Mouse (Mus musculus) cerebellum, adult (tissue): ENCODE results near the gene Vamp9.

Experiments
- ATAC-seq: cut with Nextera tagmentation; 2 replicates; pipeline ENCODE4 v1.9.2; 2017; ENCODE audit warnings: mild to moderate bottlenecking, moderate library complexity, mixed read lengths; ENCODE audit not compliant: insufficient number of reproducible peaks, low FRiP score, low TSS enrichment

The Vamp9 gene

GRCm38 (mm10) chr5:99906181-99906956 lies at the start of gene Vamp9:
Gene Vamp9 (plus strand): TSS chr5:99906254.
- ATAC-seq, result peak; percentile 99

- no peak for ATAC-seq
These were observed 48.9 kb upstream of the Vamp9 start for GRCm38 (mm10) chr5:99857106-99857637.

GRCm38 (mm10) chr5:99859637-99860433 lies 46.2 kb upstream of the Vamp9 start:
- no peak for ATAC-seq

- no peak for ATAC-seq
These were observed 44.2 kb upstream of the Vamp9 start for GRCm38 (mm10) chr5:99861816-99862215.

- ATAC-seq, result peak; percentile 86
These were observed 42.2 kb upstream of the Vamp9 start for GRCm38 (mm10) chr5:99863656-99864380.

GRCm38 (mm10) chr5:99865779-99866178 lies 40.3 kb upstream of the Vamp9 start:
- no peak for ATAC-seq

GRCm38 (mm10) chr5:99868286-99868685 lies 37.8 kb upstream of the Vamp9 start:
- no peak for ATAC-seq

- no peak for ATAC-seq
These were observed 37.1 kb upstream of the Vamp9 start for GRCm38 (mm10) chr5:99868923-99869322.

GRCm38 (mm10) chr5:99877565-99877964 lies 28.5 kb upstream of the Vamp9 start:
- no peak for ATAC-seq

GRCm38 (mm10) chr5:99882441-99882840 lies 23.6 kb upstream of the Vamp9 start:
- no peak for ATAC-seq

GRCm38 (mm10) chr5:99884035-99884434 lies 22.0 kb upstream of the Vamp9 start:
- no peak for ATAC-seq

GRCm38 (mm10) chr5:99887133-99887532 lies 18.9 kb upstream of the Vamp9 start:
- ATAC-seq, result no peak

- peak; percentile 68 for ATAC-seq
These were observed 14.3 kb upstream of the Vamp9 start for GRCm38 (mm10) chr5:99891516-99892441.

- peak; percentile 49; the same call in 1 of the 2 replicates for ATAC-seq
These were observed 6.0 kb upstream of the Vamp9 start for GRCm38 (mm10) chr5:99900041-99900440.

GRCm38 (mm10) chr5:99905731-99906130 lies 323 bp upstream of the Vamp9 start:
- no peak for ATAC-seq

- ATAC-seq, result no peak
These were observed 9.4 kb downstream of the Vamp9 start for GRCm38 (mm10) chr5:99915494-99915893.

GRCm38 (mm10) chr5:99922033-99922432 lies 16.0 kb downstream of the Vamp9 start:
- no peak for ATAC-seq

- ATAC-seq, result no peak
These were observed 21.9 kb downstream of the Vamp9 start for GRCm38 (mm10) chr5:99927951-99928350.

- ATAC-seq, result no peak
These were observed 25.9 kb downstream of the Vamp9 start for GRCm38 (mm10) chr5:99931910-99932309.

- no peak for ATAC-seq
These were observed 33.4 kb downstream of the Vamp9 start for GRCm38 (mm10) chr5:99939440-99939839.
